Comparison of ENCODE assay signal across 17 mouse cellular contexts in genomic region chr16:11501138-11501537, GRCm38 (mm10).
DNase-seq lines count a peak whose midpoint lies in the region; ATAC-seq and TF ChIP-seq lines count a peak whose summit lies in the region.
"Had no signal": no experiment of that assay in that cellular context is flagged by ENCODE, and none has a peak within 500 bp of the region (broad histone marks: within the 10 kb centered on the region; RNA-seq: fewer than 3 reads in every experiment).

No protein-coding gene starts in this region.

- DNase-seq in heart, postnatal 0 days (ENCODE audit: low spot score), result no peak
- peak; percentile 12 for DNase-seq in thymus, postnatal 25 days
- DNase-seq in thymus, postnatal 10 days (ENCODE audit: low spot score in 2 of 2), result no peak
- peak; percentile 43 for DNase-seq in T-cell, adult 2 months (ENCODE audit: low spot score)
- no peak for DNase-seq in stomach, postnatal 0 days (ENCODE audit: low spot score)
- DNase-seq in cerebellum, adult 11 months, result no peak
- DNase-seq: adrenal gland, postnatal 10 days; cerebellum, adult 8-10 months; kidney, adult 11 months; midbrain, embryonic 14.5 days had no signal

- peak overlapping the region; percentile 62 for H3K27ac ChIP-seq in heart, postnatal 0 days (ENCODE audit: low read depth)
- H3K27ac ChIP-seq in heart, embryonic 11.5 days (ENCODE audit: low read depth, low read length), result no peak overlapping the region
- H3K27ac ChIP-seq in stomach, postnatal 0 days (replicated peaks), result 0 out of 2 replicates have a peak overlapping the region, but pooled peaks have one; percentile 24
- H3K27ac ChIP-seq: embryonic facial prominence, embryonic 15.5 days; hindbrain, embryonic 14.5 days; limb, embryonic 10.5 days; liver, embryonic 12.5 days; lung, embryonic 15.5 days; stomach, embryonic 15.5 days had no signal

- H3K9me3 ChIP-seq in heart, postnatal 0 days (replicated peaks; ENCODE audit: control insufficient read depth, low read length), result no peaks in the 10 kb centered on the region
- no peaks in the 10 kb centered on the region for H3K9me3 ChIP-seq in heart, embryonic 11.5 days (replicated peaks; ENCODE audit: control insufficient read depth, low read length)
- H3K9me3 ChIP-seq in stomach, postnatal 0 days (ENCODE audit: control insufficient read depth, low read length), result no peaks in the 10 kb centered on the region
- H3K9me3 ChIP-seq: embryonic facial prominence, embryonic 15.5 days; limb, embryonic 10.5 days; liver, embryonic 12.5 days; lung, embryonic 15.5 days; stomach, embryonic 15.5 days had no signal

- H3K36me3 ChIP-seq in heart, postnatal 0 days (replicated peaks; ENCODE audit: control insufficient read depth, insufficient read depth, low read length), result no peaks in the 10 kb centered on the region
- H3K36me3 ChIP-seq in heart, embryonic 11.5 days (ENCODE audit: control insufficient read depth, insufficient read depth, low read length), result no peaks in the 10 kb centered on the region
- H3K36me3 ChIP-seq in stomach, postnatal 0 days (ENCODE audit: control insufficient read depth, insufficient read depth, low read length), result no peaks in the 10 kb centered on the region
- H3K36me3 ChIP-seq: embryonic facial prominence, embryonic 15.5 days; limb, embryonic 10.5 days; liver, embryonic 12.5 days; lung, embryonic 15.5 days; stomach, embryonic 15.5 days had no signal

- TF ChIP-seq CTCF in heart, postnatal 0 days (IDR thresholded peaks at IDR 0.05; ENCODE audit: low read depth), result no peak
- no peak for TF ChIP-seq CTCF in stomach, postnatal 0 days (IDR thresholded peaks at IDR 0.05; ENCODE audit: low read depth)

- TF ChIP-seq EP300 in heart, postnatal 0 days (IDR thresholded peaks at IDR 0.05; ENCODE audit: low read depth), result no peak
- TF ChIP-seq EP300 in stomach, postnatal 0 days (optimal IDR thresholded peaks at IDR 0.05), result no peak

- ATAC-seq in heart, postnatal 0 days (ENCODE audit: insufficient read depth, low read depth), result peak; percentile 45; the same call in 1 of the 2 replicates
- ATAC-seq in heart, embryonic 11.5 days (replicated peaks; ENCODE audit: insufficient number of reproducible peaks, low FRiP score, low TSS enrichment), result no peak
- no peak for ATAC-seq in stomach, postnatal 0 days (ENCODE audit: low FRiP score, low TSS enrichment)
- ATAC-seq: liver, embryonic 12.5 days had no signal

- peaks cover 36% of the 10 kb centered on the region for H3K4me1 ChIP-seq in heart, postnatal 0 days (ENCODE audit: control insufficient read depth, insufficient read depth)
- H3K4me1 ChIP-seq in heart, embryonic 11.5 days (ENCODE audit: control insufficient read depth, insufficient read depth, low read length), result peaks cover 36% of the 10 kb centered on the region
- H3K4me1 ChIP-seq in stomach, postnatal 0 days (replicated peaks; ENCODE audit: control insufficient read depth, insufficient read depth), result no peaks in the 10 kb centered on the region

- no peak overlapping the region for H3K9ac ChIP-seq in heart, postnatal 0 days (replicated peaks; ENCODE audit: low read depth, low read length)
- H3K9ac ChIP-seq in heart, embryonic 11.5 days (ENCODE audit: low read depth, low read length), result no peak overlapping the region
- no peak overlapping the region for H3K9ac ChIP-seq in stomach, postnatal 0 days (ENCODE audit: low read length)
- H3K9ac ChIP-seq: embryonic facial prominence, embryonic 15.5 days; hindbrain, embryonic 14.5 days; liver, embryonic 12.5 days; lung, embryonic 15.5 days; stomach, embryonic 15.5 days had no signal

- no peak overlapping the region for H3K4me2 ChIP-seq in heart, postnatal 0 days (ENCODE audit: low read depth, low read length)
- H3K4me2 ChIP-seq in heart, embryonic 11.5 days, result no peak overlapping the region
- no peak overlapping the region for H3K4me2 ChIP-seq in stomach, postnatal 0 days (replicated peaks; ENCODE audit: low read depth)
- H3K4me2 ChIP-seq: embryonic facial prominence, embryonic 15.5 days; hindbrain, embryonic 14.5 days; liver, embryonic 12.5 days; lung, embryonic 15.5 days; stomach, embryonic 15.5 days had no signal

- WGBS in heart, postnatal 0 days, result 38% methylated on average over 3 of the region's 3 CpGs
- WGBS in heart, embryonic 11.5 days (ENCODE audit: insufficient replicate concordance), result 69% methylated on average over 3 of the region's 3 CpGs
- WGBS in stomach, postnatal 0 days, result 66% methylated on average over 3 of the region's 3 CpGs

- H3K4me3 ChIP-seq in heart, postnatal 0 days (ENCODE audit: low read depth, low read length), result no peak overlapping the region
- no peak overlapping the region for H3K4me3 ChIP-seq in heart, embryonic 11.5 days (ENCODE audit: low read depth, low read length)
- H3K4me3 ChIP-seq in stomach, postnatal 0 days (ENCODE audit: low read depth, low read length), result no peak overlapping the region
- H3K4me3 ChIP-seq: embryonic facial prominence, embryonic 15.5 days; limb, embryonic 10.5 days; liver, embryonic 12.5 days; lung, embryonic 15.5 days; stomach, embryonic 15.5 days had no signal

- no peaks in the 10 kb centered on the region for H3K27me3 ChIP-seq in heart, postnatal 0 days (ENCODE audit: control insufficient read depth, insufficient read depth, low read length)
- H3K27me3 ChIP-seq in heart, embryonic 11.5 days (ENCODE audit: control insufficient read depth, insufficient read depth, low read length), result no peaks in the 10 kb centered on the region
- no peaks in the 10 kb centered on the region for H3K27me3 ChIP-seq in stomach, postnatal 0 days (ENCODE audit: control insufficient read depth, insufficient read depth, low read length)
- H3K27me3 ChIP-seq: embryonic facial prominence, embryonic 15.5 days; liver, embryonic 12.5 days; lung, embryonic 15.5 days; stomach, embryonic 15.5 days had no signal

Comparison
In these comparisons a context has a peak if more than half of its experiments do, and no peak if none do; other contexts are left out.
1. DNase-seq: peak in thymus, postnatal 25 days (single experiment) and T-cell, adult 2 months (single experiment); none in heart, postnatal 0 days (single experiment), thymus, postnatal 10 days (0 of 2), stomach, postnatal 0 days (single experiment) and cerebellum, adult 11 months (single experiment).